Mouse (Mus musculus): ENCODE data around the gene Rdh16f1. TPM values are rescaled to one million over a fixed set of nuclear protein-coding genes. Genes with fewer than 3 reads are reported as not detected.
"Not testable (repeated sequence)": the region's sequence is repeated elsewhere in the genome, so short reads cannot be mapped to it uniquely, and the experiment has no call there.

Gene Rdh16f1
- total and polyA plus RNA-seq, 3 experiments = not detected

DNA sequence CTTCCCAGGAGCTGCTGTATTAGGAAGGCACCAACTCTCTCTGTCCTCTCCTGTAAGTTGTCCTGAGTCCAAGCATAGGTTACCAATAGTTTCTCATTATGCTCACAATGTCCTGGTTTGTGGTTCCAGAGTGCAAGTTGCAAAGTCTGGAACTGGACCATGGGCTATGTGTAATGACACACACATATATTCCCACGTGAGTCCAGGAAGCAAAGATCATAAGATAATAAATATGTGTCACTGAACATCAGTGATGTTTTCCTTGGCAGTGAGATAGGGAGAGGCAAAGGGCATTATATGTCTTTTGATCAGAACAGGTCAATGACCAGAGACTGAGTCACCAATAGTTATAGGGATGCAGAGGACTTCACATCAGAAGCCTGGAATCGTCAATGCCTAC, 16.4 kb downstream of the Rdh16f1 start, which contains the start of gene Rdh9:
Rdh9 (plus strand) TSS at position 376 of the 400 bp plus-strand sequence.
- in situ Hi-C loops (cut with MboI; ENCODE audit: low pct_ligation_motif_present, low pct_unique_long_range_greater_than_20kb, low sequenced_read_pairs) = no loop called here
- Histone ChIP-seq H3K27ac (ENCODE audit: insufficient read depth, low read depth) (no peak within 1 kb of the TSS), H3K4me1 (ENCODE audit: control insufficient read depth in 1 of 2, insufficient read depth in 2 of 2) (no peaks in the 10 kb centered on the region), H3K4me2 (ENCODE audit: insufficient read depth, low read depth, poor library complexity, severe bottlenecking) (no peak within 1 kb of the TSS), H3K9ac (ENCODE audit: insufficient read depth, low read depth) (no peak within 1 kb of the TSS), H3K27me3 (replicated peaks) (peaks cover 31% of the 10 kb centered on the region), H3K4me3 (replicated peaks in 1 of 3; ENCODE audit: low read depth in 2 of 3, low read length in 2 of 3, poor library complexity in 1 of 3) (no peak within 1 kb of the TSS), H3K9me3 (replicated peaks; ENCODE audit: low read length) (no peaks in the 10 kb centered on the region), H3K36me3 (replicated peaks in 1 of 2; ENCODE audit: control insufficient read depth in 1 of 2, insufficient read depth in 1 of 2, low read length in 1 of 2) (no peaks in the 10 kb centered on the region), H3K79me2 (replicated peaks; ENCODE audit: control insufficient read depth, extremely low read depth, insufficient read depth, poor library complexity, severe bottlenecking) (no peaks in the 10 kb centered on the region)
- dilution Hi-C loops (cut with MboI; ENCODE audit: extremely low pct_ligation_motif_present, extremely low pct_unique_long_range_greater_than_20kb, low sequenced_read_pairs) = no loop called here
- TF ChIP-seq ETS1 (conservative IDR thresholded peaks at IDR 0.05; ENCODE audit: low read depth, low read length) = no peak
- DNase-seq (ENCODE audit: extremely low read depth) = no peak

DNA sequence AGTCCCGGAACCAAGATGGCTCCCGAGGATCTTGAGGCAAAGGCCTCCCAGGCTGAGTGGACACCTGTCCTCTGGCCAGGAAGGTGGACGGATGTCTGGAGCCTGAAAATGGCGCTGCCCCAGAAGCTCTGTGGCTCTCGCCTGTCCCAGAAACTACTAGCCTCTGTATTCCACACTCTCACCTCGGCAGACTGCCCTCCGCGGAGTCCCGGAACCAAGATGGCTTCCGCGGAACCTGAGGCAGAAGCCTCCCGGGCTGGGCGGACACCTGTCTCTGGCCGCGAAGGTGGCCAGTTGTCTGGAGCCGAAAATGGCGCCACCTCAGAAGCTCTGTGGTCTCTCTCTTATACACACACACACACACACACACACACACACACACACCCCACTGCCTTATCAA, 22.7 kb downstream of the Rdh16f1 start:
- H3K9me3 ChIP-seq (replicated peaks; ENCODE audit: low read length); dilution Hi-C loops (cut with MboI; ENCODE audit: extremely low pct_ligation_motif_present, extremely low pct_unique_long_range_greater_than_20kb, low sequenced_read_pairs); H3K4me2 ChIP-seq (ENCODE audit: insufficient read depth, low read depth, poor library complexity, severe bottlenecking); H3K9ac ChIP-seq (ENCODE audit: insufficient read depth, low read depth); in situ Hi-C loops (cut with MboI; ENCODE audit: low pct_ligation_motif_present, low pct_unique_long_range_greater_than_20kb, low sequenced_read_pairs); DNase-seq (ENCODE audit: extremely low read depth); H3K4me1 ChIP-seq (ENCODE audit: control insufficient read depth in 1 of 2, insufficient read depth in 2 of 2); H3K79me2 ChIP-seq (replicated peaks; ENCODE audit: control insufficient read depth, extremely low read depth, insufficient read depth, poor library complexity, severe bottlenecking); H3K36me3 ChIP-seq (replicated peaks in 1 of 2; ENCODE audit: control insufficient read depth in 1 of 2, insufficient read depth in 1 of 2, low read length in 1 of 2); H3K4me3 ChIP-seq (replicated peaks in 1 of 3; ENCODE audit: low read depth in 2 of 3, low read length in 2 of 3, poor library complexity in 1 of 3); H3K27ac ChIP-seq (ENCODE audit: insufficient read depth, low read depth): not testable (repeated sequence)
- H3K27me3 ChIP-seq (replicated peaks) = peaks cover 14% of the 10 kb centered on the region

DNA sequence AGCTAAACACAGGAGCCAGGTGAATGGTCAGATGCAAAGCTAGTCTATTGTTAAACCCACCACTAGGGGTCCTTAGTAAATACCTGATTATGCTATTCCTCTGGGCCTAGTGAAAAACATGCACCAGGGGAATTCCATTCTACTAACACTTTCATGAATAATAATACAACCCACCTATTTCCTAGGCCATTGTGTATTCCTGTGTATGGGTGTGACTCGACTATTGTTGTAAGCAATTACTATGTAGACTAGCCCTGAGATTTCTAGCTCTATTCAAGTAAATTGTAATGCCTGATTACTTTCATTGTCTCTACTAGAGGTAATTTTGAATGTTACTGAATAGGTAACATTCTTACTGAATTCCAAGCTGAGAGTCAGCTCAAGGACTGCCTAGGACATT, 25.8 kb downstream of the Rdh16f1 start:
- dilution Hi-C loops (cut with MboI; ENCODE audit: extremely low pct_ligation_motif_present, extremely low pct_unique_long_range_greater_than_20kb, low sequenced_read_pairs) = not testable (repeated sequence)

DNA sequence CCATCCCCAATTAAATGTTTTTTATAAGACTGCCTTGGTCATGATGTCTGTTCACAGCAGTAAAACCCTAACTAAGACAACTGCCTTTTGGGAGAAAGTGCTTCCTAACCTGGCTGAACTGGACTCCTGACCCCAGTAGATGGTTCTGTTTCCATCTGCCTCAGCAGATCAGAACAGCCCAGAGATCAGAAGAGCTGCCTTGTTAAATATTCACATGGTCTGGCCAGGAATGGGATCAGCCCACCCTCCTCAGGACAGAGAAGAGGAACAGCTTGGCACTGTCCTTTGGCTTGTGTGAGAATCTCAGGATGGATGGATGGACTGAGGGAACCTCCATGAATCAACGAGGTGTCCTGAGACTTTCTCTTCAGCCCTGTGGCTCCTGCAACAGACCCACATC, 39.7 kb downstream of the Rdh16f1 start:
- Histone ChIP-seq H3K27me3 (replicated peaks) (peaks cover 22% of the 10 kb centered on the region), H3K9ac (ENCODE audit: insufficient read depth, low read depth) (no peak overlapping the region), H3K9me3 (replicated peaks; ENCODE audit: low read length) (peaks cover 2% of the 10 kb centered on the region), H3K4me3 (replicated peaks in 1 of 3; ENCODE audit: low read depth in 2 of 3, low read length in 2 of 3, poor library complexity in 1 of 3) (no peak overlapping the region), H3K27ac (ENCODE audit: insufficient read depth, low read depth) (no peak overlapping the region), H3K4me2 (ENCODE audit: insufficient read depth, low read depth, poor library complexity, severe bottlenecking) (no peak overlapping the region), H3K79me2 (replicated peaks; ENCODE audit: control insufficient read depth, extremely low read depth, insufficient read depth, poor library complexity, severe bottlenecking) (no peaks in the 10 kb centered on the region), H3K36me3 (replicated peaks in 1 of 2; ENCODE audit: control insufficient read depth in 1 of 2, insufficient read depth in 1 of 2, low read length in 1 of 2) (no peaks in the 10 kb centered on the region), H3K4me1 (ENCODE audit: control insufficient read depth in 1 of 2, insufficient read depth in 2 of 2) (no peaks in the 10 kb centered on the region)
- no peak for DNase-seq (ENCODE audit: extremely low read depth)
- TF ChIP-seq GABPA (IDR thresholded peaks at IDR 0.05; ENCODE audit: insufficient replicate concordance, low read depth, low read length) = no peak
- no peak for TF ChIP-seq HCFC1 (IDR thresholded peaks at IDR 0.05; ENCODE audit: low read depth, low read length)
- no peak for TF ChIP-seq JUND (conservative IDR thresholded peaks at IDR 0.05; ENCODE audit: low read depth, low read length)
- TF ChIP-seq SMC3 (IDR thresholded peaks at IDR 0.05; ENCODE audit: low read depth, low read length) = no peak
- TF ChIP-seq CHD1 (IDR thresholded peaks at IDR 0.05; ENCODE audit: low read depth, low read length) = no peak
- TF ChIP-seq TCF12 (IDR thresholded peaks at IDR 0.05; ENCODE audit: low read depth, low read length) = no peak
- TF ChIP-seq UBTF (IDR thresholded peaks at IDR 0.05; ENCODE audit: low read depth, low read length) = no peak
- TF ChIP-seq BHLHE40 (IDR thresholded peaks at IDR 0.05; ENCODE audit: low read depth, low read length) = no peak
- TF ChIP-seq MAFK (IDR thresholded peaks at IDR 0.05; ENCODE audit: insufficient replicate concordance, low read length) = no peak
- no peak for TF ChIP-seq ELF1 (IDR thresholded peaks at IDR 0.05; ENCODE audit: low read depth, low read length)
- TF ChIP-seq EP300 (IDR thresholded peaks at IDR 0.05; ENCODE audit: low read length) = no peak
- TF ChIP-seq SIN3A (IDR thresholded peaks at IDR 0.05; ENCODE audit: low read length) = no peak
- no peak for TF ChIP-seq ZNF384 (IDR thresholded peaks at IDR 0.05; ENCODE audit: low read depth, low read length)
- TF ChIP-seq NELFE (IDR thresholded peaks at IDR 0.05; ENCODE audit: low read depth, low read length) = no peak
- no peak for TF ChIP-seq PAX5 (IDR thresholded peaks at IDR 0.05; ENCODE audit: low read length)
- TF ChIP-seq MEF2A (IDR thresholded peaks at IDR 0.05; ENCODE audit: borderline replicate concordance, low read depth, low read length) = no peak
- TF ChIP-seq MAZ (IDR thresholded peaks at IDR 0.05; ENCODE audit: low read depth, low read length) = no peak
- dilution Hi-C loops (cut with MboI; ENCODE audit: extremely low pct_ligation_motif_present, extremely low pct_unique_long_range_greater_than_20kb, low sequenced_read_pairs) (no loop called here), in situ Hi-C loops (cut with MboI; ENCODE audit: low pct_ligation_motif_present, low pct_unique_long_range_greater_than_20kb, low sequenced_read_pairs) (no loop called here)

More for the DNA sequence above, 25.8 kb downstream of the Rdh16f1 start:
- H3K27me3 ChIP-seq (replicated peaks) = peaks cover 14% of the 10 kb centered on the region
- H3K36me3 ChIP-seq (replicated peaks in 1 of 2; ENCODE audit: control insufficient read depth in 1 of 2, insufficient read depth in 1 of 2, low read length in 1 of 2); H3K4me1 ChIP-seq (ENCODE audit: control insufficient read depth in 1 of 2, insufficient read depth in 2 of 2); H3K9me3 ChIP-seq (replicated peaks; ENCODE audit: low read length); H3K4me3 ChIP-seq (replicated peaks in 1 of 3; ENCODE audit: low read depth in 2 of 3, low read length in 2 of 3, poor library complexity in 1 of 3); H3K79me2 ChIP-seq (replicated peaks; ENCODE audit: control insufficient read depth, extremely low read depth, insufficient read depth, poor library complexity, severe bottlenecking); H3K9ac ChIP-seq (ENCODE audit: insufficient read depth, low read depth); H3K27ac ChIP-seq (ENCODE audit: insufficient read depth, low read depth); H3K4me2 ChIP-seq (ENCODE audit: insufficient read depth, low read depth, poor library complexity, severe bottlenecking); in situ Hi-C loops (cut with MboI; ENCODE audit: low pct_ligation_motif_present, low pct_unique_long_range_greater_than_20kb, low sequenced_read_pairs); DNase-seq (ENCODE audit: extremely low read depth): not testable (repeated sequence)
- TF ChIP-seq CTCF (conservative IDR thresholded peaks at IDR 0.05 in 1 of 2, IDR thresholded peaks at IDR 0.05 in 1 of 2; ENCODE audit: low read depth in 2 of 2, low read length in 2 of 2) = peak in 1 of 2 experiments; percentile 16; a peak in 1 of 4 replicates

Data from CH12.LX (cell line).